Mouse (Mus musculus): ENCODE measurements at regions not wholly inside any gene's neighbourhood (a gene's known extent, or its start where the extent isn't known, plus 50 kb on each side); places are given as distances from the start of the nearest gene placed in this dataset.

GRCm38 (mm10) chr16:30187400-30187799, 79.9 kb downstream of the Cpn2 start:
- DNase-seq (ENCODE audit: low spot score): no peak
- H3K9me3 ChIP-seq (replicated peaks): no peaks in the 10 kb centered on the region
- peaks cover 23% of the 10 kb centered on the region for H3K27me3 ChIP-seq (ENCODE audit: insufficient read depth, low read length)
- TF ChIP-seq POLR2AphosphoS5 (IDR thresholded peaks at IDR 0.05; ENCODE audit: insufficient replicate concordance, low read depth, low read length): no peak
- TF ChIP-seq GATA1 (IDR thresholded peaks at IDR 0.05; ENCODE audit: borderline replicate concordance, low read length): no peak
- no peak for TF ChIP-seq TAL1 (conservative IDR thresholded peaks at IDR 0.05; ENCODE audit: low read depth, low read length)
- no peak for TF ChIP-seq CTCF (IDR thresholded peaks at IDR 0.05; ENCODE audit: low read depth, low read length)
- TF ChIP-seq GATA2 (IDR thresholded peaks at IDR 0.05; ENCODE audit: borderline replicate concordance, low read depth, low read length): no peak
- peaks cover 10% of the 10 kb centered on the region for H3K36me3 ChIP-seq (replicated peaks)
- no peak for ATAC-seq (ENCODE audit: extremely low read depth, insufficient number of reproducible peaks, low FRiP score, poor library complexity, severe bottlenecking)
- peak overlapping the region; percentile 71 for H3K4me3 ChIP-seq (ENCODE audit: low read depth, low read length)
- peaks cover 59% of the 10 kb centered on the region for H3K4me1 ChIP-seq (ENCODE audit: insufficient read depth, low read depth, low read length)

DNA sequence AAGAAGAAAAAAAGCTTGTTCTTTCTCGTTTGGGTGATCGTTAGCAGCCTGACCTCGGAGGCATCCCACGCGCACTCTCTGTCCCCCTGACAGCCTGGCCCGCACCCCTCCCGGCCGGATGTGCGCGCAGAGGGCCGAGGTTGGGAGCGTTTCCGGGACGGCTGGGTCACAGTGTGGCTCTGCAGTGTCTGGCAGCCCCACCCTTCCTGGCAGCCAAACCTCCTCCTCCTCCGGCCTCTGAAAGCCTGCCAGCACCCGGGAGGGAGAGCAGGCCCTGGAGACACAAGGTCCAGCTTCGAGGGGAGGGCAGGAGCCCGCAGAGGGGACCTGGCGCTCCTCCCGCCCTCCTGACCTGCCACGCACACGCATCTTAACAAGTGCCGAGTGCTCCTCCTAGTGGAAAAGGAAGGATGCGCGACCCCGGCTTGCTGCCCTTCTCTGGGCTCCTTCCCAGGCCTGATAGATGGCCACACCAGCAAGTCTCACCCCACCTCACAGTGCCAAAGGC, 79.3 kb downstream of the Cpn2 start:
- Histone ChIP-seq H3K4me1 (ENCODE audit: insufficient read depth, low read depth, low read length) (peaks cover 58% of the 10 kb centered on the region), H3K36me3 (replicated peaks) (peaks cover 10% of the 10 kb centered on the region), H3K9me3 (replicated peaks) (no peaks in the 10 kb centered on the region), H3K4me3 (ENCODE audit: low read depth, low read length) (peak overlapping the region; percentile 71), H3K27me3 (ENCODE audit: insufficient read depth, low read length) (peaks cover 28% of the 10 kb centered on the region)
- ATAC-seq (ENCODE audit: extremely low read depth, insufficient number of reproducible peaks, low FRiP score, poor library complexity, severe bottlenecking): peak; percentile 82
- TF ChIP-seq TAL1 (conservative IDR thresholded peaks at IDR 0.05; ENCODE audit: low read depth, low read length): no peak
- peak; percentile 63 for TF ChIP-seq CTCF (IDR thresholded peaks at IDR 0.05; ENCODE audit: low read depth, low read length)
- TF ChIP-seq GATA2 (IDR thresholded peaks at IDR 0.05; ENCODE audit: borderline replicate concordance, low read depth, low read length): no peak
- no peak for TF ChIP-seq POLR2AphosphoS5 (IDR thresholded peaks at IDR 0.05; ENCODE audit: insufficient replicate concordance, low read depth, low read length)
- peak; percentile 92 for DNase-seq (ENCODE audit: low spot score)

DNA sequence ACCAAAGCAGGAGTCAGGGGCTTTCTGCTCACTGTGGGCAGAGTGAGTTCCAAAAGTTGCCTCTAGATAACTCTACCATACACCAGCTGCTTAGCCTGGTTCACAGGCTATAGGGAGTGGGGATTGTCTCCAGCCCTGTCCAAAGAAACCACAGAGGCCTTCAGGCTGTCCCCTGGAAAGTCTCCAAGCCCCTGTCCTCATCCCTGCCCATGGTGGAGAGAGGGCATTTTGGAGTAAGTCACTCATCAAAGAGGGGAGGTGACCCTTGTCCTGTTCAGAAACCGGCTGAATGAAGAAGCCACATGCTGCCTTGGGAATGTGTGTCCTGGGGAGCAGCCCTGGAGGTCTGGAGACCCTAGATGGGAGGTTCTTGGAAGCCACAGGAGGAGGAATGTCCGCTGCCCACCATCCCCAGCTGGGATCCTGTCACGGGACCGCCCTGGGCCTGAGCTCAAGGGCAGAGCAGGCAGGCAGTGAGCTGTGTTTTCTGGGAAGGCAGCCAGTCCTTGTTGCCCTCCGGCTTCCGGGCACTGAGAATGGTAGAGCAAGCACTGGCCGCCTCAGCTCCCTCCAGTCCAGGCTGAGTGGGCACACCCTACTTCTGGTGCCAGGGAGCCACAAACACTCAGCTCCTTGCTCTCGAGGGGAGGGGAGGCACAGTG, 78.4 kb downstream of the Cpn2 start:
- H3K4me1 ChIP-seq (ENCODE audit: insufficient read depth, low read depth, low read length): peaks cover 53% of the 10 kb centered on the region
- ATAC-seq (ENCODE audit: extremely low read depth, insufficient number of reproducible peaks, low FRiP score, poor library complexity, severe bottlenecking): no peak
- peaks cover 38% of the 10 kb centered on the region for H3K27me3 ChIP-seq (ENCODE audit: insufficient read depth, low read length)

DNA sequence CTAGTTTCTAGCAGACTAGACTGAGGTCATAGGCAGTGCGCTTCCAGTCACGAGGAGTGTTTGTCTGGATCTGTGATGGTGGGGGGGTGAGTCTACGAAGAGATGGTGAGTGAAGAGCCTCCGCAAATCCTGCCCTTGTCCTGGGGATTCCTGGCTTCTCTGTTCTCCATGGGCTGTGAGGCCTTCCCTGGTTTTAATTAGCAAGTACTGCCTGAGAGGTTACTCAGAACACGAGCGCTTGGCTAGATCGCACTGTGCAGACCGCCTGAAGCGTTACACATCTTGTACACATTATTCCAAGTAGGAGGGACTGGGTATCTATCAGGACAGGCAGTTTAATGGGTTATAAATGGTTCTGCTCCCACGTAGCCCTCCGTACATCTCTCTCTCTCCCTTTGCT, 76.9 kb downstream of the Cpn2 start:
- ATAC-seq (ENCODE audit: extremely low read depth, insufficient number of reproducible peaks, low FRiP score, poor library complexity, severe bottlenecking): no peak
- TF ChIP-seq CTCF (IDR thresholded peaks at IDR 0.05; ENCODE audit: low read depth, low read length) (no peak), GATA1 (IDR thresholded peaks at IDR 0.05; ENCODE audit: borderline replicate concordance, low read length) (no peak), TAL1 (conservative IDR thresholded peaks at IDR 0.05; ENCODE audit: low read depth, low read length) (no peak), GATA2 (IDR thresholded peaks at IDR 0.05; ENCODE audit: borderline replicate concordance, low read depth, low read length) (no peak), POLR2AphosphoS5 (IDR thresholded peaks at IDR 0.05; ENCODE audit: insufficient replicate concordance, low read depth, low read length) (no peak)
- DNase-seq (ENCODE audit: low spot score): no peak
- no peak overlapping the region for H3K4me3 ChIP-seq (ENCODE audit: low read depth, low read length)
- H3K9me3 ChIP-seq (replicated peaks): no peaks in the 10 kb centered on the region
- peaks cover 2% of the 10 kb centered on the region for H3K36me3 ChIP-seq (replicated peaks)
- peaks cover 40% of the 10 kb centered on the region for H3K4me1 ChIP-seq (ENCODE audit: insufficient read depth, low read depth, low read length)
- H3K27me3 ChIP-seq (ENCODE audit: insufficient read depth, low read length): peaks cover 51% of the 10 kb centered on the region

More for the DNA sequence above, 78.4 kb downstream of the Cpn2 start:
- Histone ChIP-seq H3K9me3 (replicated peaks) (no peaks in the 10 kb centered on the region), H3K36me3 (replicated peaks) (peaks cover 10% of the 10 kb centered on the region), H3K4me3 (ENCODE audit: low read depth, low read length) (no peak overlapping the region)
- no peak for DNase-seq (ENCODE audit: low spot score)
- TF ChIP-seq POLR2AphosphoS5 (IDR thresholded peaks at IDR 0.05; ENCODE audit: insufficient replicate concordance, low read depth, low read length): no peak
- TF ChIP-seq GATA2 (IDR thresholded peaks at IDR 0.05; ENCODE audit: borderline replicate concordance, low read depth, low read length): no peak
- TF ChIP-seq GATA1 (IDR thresholded peaks at IDR 0.05; ENCODE audit: borderline replicate concordance, low read length): no peak
- no peak for TF ChIP-seq TAL1 (conservative IDR thresholded peaks at IDR 0.05; ENCODE audit: low read depth, low read length)
- TF ChIP-seq CTCF (IDR thresholded peaks at IDR 0.05; ENCODE audit: low read depth, low read length): no peak

GRCm38 (mm10) chr16:30190935-30191514, 76.3 kb downstream of the Cpn2 start:
- Histone ChIP-seq H3K36me3 (replicated peaks) (peaks cover 2% of the 10 kb centered on the region), H3K9me3 (replicated peaks) (no peaks in the 10 kb centered on the region), H3K4me3 (ENCODE audit: low read depth, low read length) (no peak overlapping the region), H3K27me3 (ENCODE audit: insufficient read depth, low read length) (peaks cover 54% of the 10 kb centered on the region), H3K4me1 (ENCODE audit: insufficient read depth, low read depth, low read length) (peaks cover 38% of the 10 kb centered on the region)
- DNase-seq (ENCODE audit: low spot score) (no peak), ATAC-seq (ENCODE audit: extremely low read depth, insufficient number of reproducible peaks, low FRiP score, poor library complexity, severe bottlenecking) (no peak)
- TF ChIP-seq CTCF (IDR thresholded peaks at IDR 0.05; ENCODE audit: low read depth, low read length) (no peak), POLR2AphosphoS5 (IDR thresholded peaks at IDR 0.05; ENCODE audit: insufficient replicate concordance, low read depth, low read length) (no peak)

DNA sequence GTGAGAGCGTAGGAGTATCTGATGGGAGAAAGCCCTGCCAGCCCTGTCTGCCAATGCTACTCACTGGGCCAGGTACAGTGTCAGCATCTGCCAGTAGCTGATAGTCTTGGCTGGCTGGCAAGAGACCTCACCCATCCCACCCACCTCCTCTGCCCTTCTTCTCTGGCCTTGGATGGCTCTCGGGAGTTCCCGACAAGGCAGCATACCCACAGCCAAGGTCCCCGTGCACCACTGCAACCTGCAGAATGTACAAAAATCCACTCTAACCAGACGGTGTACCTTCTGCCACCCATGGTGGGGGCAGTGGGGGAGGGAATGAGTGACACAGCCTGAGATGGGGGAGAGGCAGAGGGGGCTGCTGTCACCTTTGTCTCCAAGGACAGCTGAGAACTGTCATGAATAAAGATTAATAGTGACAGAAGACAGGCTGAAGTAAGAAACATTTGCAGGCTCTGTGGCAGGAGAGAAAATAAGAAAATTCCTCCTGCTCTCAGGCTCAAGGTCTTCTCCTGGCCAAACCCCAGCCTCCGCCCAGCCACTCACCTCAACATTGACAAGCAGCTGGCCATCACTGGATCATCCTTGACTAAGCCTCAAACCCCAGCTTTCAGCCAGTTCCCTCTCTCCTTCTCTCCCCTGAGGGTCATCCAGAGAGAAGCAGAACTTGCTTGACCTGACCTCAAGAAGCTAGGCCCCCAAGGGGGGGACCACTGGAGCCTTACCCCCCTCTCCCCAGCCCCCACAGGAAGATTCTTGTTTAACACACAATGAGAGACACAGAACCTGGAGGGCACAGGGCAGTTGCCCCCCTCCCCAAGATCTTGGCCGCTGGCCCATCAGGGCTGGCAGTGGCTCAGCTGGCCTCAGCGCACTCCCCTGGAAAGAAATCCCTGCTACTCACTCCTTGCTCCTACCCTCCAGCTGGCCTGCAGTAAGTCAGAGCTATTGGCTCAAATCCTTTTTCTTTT, 73.7 kb downstream of the Cpn2 start:
- TF ChIP-seq CTCF (IDR thresholded peaks at IDR 0.05; ENCODE audit: low read depth, low read length) (no peak), GATA1 (IDR thresholded peaks at IDR 0.05; ENCODE audit: borderline replicate concordance, low read length) (no peak)
- DNase-seq (ENCODE audit: low spot score) (no peak), ATAC-seq (ENCODE audit: extremely low read depth, insufficient number of reproducible peaks, low FRiP score, poor library complexity, severe bottlenecking) (no peak)
- H3K36me3 ChIP-seq (replicated peaks): no peaks in the 10 kb centered on the region
- H3K9me3 ChIP-seq (replicated peaks): 0 out of 2 replicates have a peak, but pooled peaks cover 4% of the 10 kb centered on the region
- H3K27me3 ChIP-seq (ENCODE audit: insufficient read depth, low read length): peaks cover 69% of the 10 kb centered on the region
- H3K4me1 ChIP-seq (ENCODE audit: insufficient read depth, low read depth, low read length): peaks cover 13% of the 10 kb centered on the region
- no peak overlapping the region for H3K4me3 ChIP-seq (ENCODE audit: low read depth, low read length)
